Mouse (Mus musculus) kidney, adult 2 months (tissue): Measurements from ENCODE around the gene Gm21985. TPM values are rescaled to one million over a fixed set of nuclear protein-coding genes. Genes with fewer than 3 reads are reported as not detected.
A peak's percentile ranks its signal among the peaks of the same experiment; 100 is the strongest.

Experiments
- DNase-seq: peaks from one replicate; pipeline ENCODE4 v3.0.0; 2021
- H3K27ac ChIP-seq: fragments of 200-500 bp; 2 replicates; pipeline ENCODE4 v1.5.1; 2012; ENCODE audit warnings: low read depth, low read length, control low read depth, inconsistent platforms; ENCODE audit not compliant: insufficient read depth
- H3K27me3 ChIP-seq: fragments of 200-500 bp; replicated peaks from 2 replicates; pipeline ENCODE4 v1.6.1; 2012; ENCODE audit warnings: mild to moderate bottlenecking, moderate library complexity, low read length, inconsistent platforms; ENCODE audit not compliant: control insufficient read depth, insufficient read depth
- H3K36me3 ChIP-seq: fragments of 200-500 bp; 2 replicates; pipeline ENCODE4 v1.6.1; 2012; ENCODE audit warnings: mild to moderate bottlenecking, moderate library complexity, low read length, inconsistent platforms; ENCODE audit not compliant: control insufficient read depth, insufficient read depth
- H3K4me1 ChIP-seq: fragments of 200-500 bp; 2 replicates; pipeline ENCODE4 v1.6.1; 2011; ENCODE audit warnings: low read length; ENCODE audit not compliant: control insufficient read depth, insufficient read depth
- H3K4me3 ChIP-seq: fragments of 200-500 bp; 2 replicates; pipeline ENCODE4 v1.5.1; 2011; ENCODE audit warnings: mild to moderate bottlenecking, low read depth, low read length, control low read depth; ENCODE audit not compliant: insufficient read depth
- CTCF ChIP-seq: fragments of 200-500 bp; conservative IDR thresholded peaks from 2 replicates; pipeline ENCODE4 v1.5.1; 2011; ENCODE audit warnings: low read depth, mild to moderate bottlenecking, control low read depth, low read length, moderate library complexity, mixed read lengths; ENCODE audit not compliant: insufficient read depth, insufficient read length
- POLR2A ChIP-seq: fragments of 200-500 bp; IDR thresholded peaks from one replicate; pipeline ENCODE4 v1.6.1; 2011; ENCODE audit warnings: low read depth, low read length, control low read depth
- WGBS: fragments of 180-500 bp; shearing (Covaris S2); methylation state at CpG from one replicate; pipeline ENCODE4 v1.1.7; 2018; 5-methylcytosine and 5-hydroxymethylcytosine counted together
- polyA plus RNA-seq: library from polyadenylated mRNA; depleted of rRNA; stranded (reverse); fragments of >200 nt; gene quantifications from 2 replicates; pipeline ENCODE4 v1.2.3, GENCODE M21; 2012

Gm21985 gene
- polyA plus RNA-seq, 1 experiment: not detected

- Histone ChIP-seq H3K4me1 (peaks cover 24% of the 10 kb centered on the region; the same call in 1 of the 2 replicates), H3K36me3 (no peaks in the 10 kb centered on the region), H3K4me3 (no peak overlapping the region), H3K27me3 (no peaks in the 10 kb centered on the region), H3K27ac (peak overlapping the region; percentile 64; the same call in 1 of the 2 replicates)
- TF ChIP-seq CTCF: no peak
- no peak for TF ChIP-seq POLR2A
- peak; percentile 35 for DNase-seq
- WGBS: 66% methylated on average over 4 of the region's 4 CpGs
These were observed 32.1 kb downstream of the Gm21985 start for GRCm38 (mm10) chr2:112298221-112298620.

- H3K4me3 ChIP-seq: no peak overlapping the region
- 80% methylated on average over 3 of the region's 3 CpGs for WGBS
- DNase-seq: no peak
- peaks cover 8% of the 10 kb centered on the region for H3K4me1 ChIP-seq
- no peak overlapping the region for H3K27ac ChIP-seq
- no peaks in the 10 kb centered on the region for H3K36me3 ChIP-seq
- TF ChIP-seq CTCF (no peak), POLR2A (no peak)
- H3K27me3 ChIP-seq: no peaks in the 10 kb centered on the region
These were observed 42.6 kb downstream of the Gm21985 start for GRCm38 (mm10) chr2:112308671-112309070.

GRCm38 (mm10) chr2:112309161-112309600 lies 43.1 kb downstream of the Gm21985 start:
- peak; percentile 52 for DNase-seq
- TF ChIP-seq POLR2A: no peak
- no peak for TF ChIP-seq CTCF
- WGBS: 34% methylated on average over 10 of the region's 10 CpGs
- Histone ChIP-seq H3K4me1 (peaks cover 8% of the 10 kb centered on the region), H3K4me3 (no peak overlapping the region), H3K27me3 (no peaks in the 10 kb centered on the region), H3K27ac (no peak overlapping the region), H3K36me3 (no peaks in the 10 kb centered on the region)

GRCm38 (mm10) chr2:112315638-112316037 lies 49.5 kb downstream of the Gm21985 start:
- H3K36me3 ChIP-seq: no peaks in the 10 kb centered on the region; the same call in 1 of the 2 replicates
- H3K27me3 ChIP-seq: no peaks in the 10 kb centered on the region
- no peak for TF ChIP-seq CTCF
- no peak for TF ChIP-seq POLR2A
- H3K4me3 ChIP-seq: no peak overlapping the region
- DNase-seq: no peak
- no peaks in the 10 kb centered on the region for H3K4me1 ChIP-seq
- H3K27ac ChIP-seq: no peak overlapping the region
- WGBS: 92% methylated on average over 7 of the region's 7 CpGs

DNA sequence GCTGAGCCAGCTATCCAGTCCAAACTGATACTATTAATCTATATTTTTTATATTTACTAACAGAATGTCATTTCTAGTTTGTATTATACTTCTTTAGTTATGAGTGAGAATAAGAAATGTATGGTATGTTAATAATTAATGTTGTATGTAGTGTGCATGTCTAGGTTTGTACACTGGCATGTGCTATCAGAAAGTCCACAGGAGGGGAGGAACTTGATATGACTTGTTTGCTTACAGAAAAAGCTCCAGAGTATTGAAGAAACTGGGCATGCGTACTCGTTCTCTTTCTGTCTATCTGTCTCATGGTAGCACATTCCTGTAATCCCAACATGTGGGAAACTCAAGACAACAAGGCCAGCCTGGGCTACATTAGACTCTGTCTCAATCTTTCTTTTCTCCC lies 52.1 kb downstream of the Gm21985 start:
- TF ChIP-seq POLR2A: no peak
- TF ChIP-seq CTCF: no peak
- Histone ChIP-seq H3K4me3 (no peak overlapping the region), H3K27me3 (no peaks in the 10 kb centered on the region), H3K36me3 (no peaks in the 10 kb centered on the region; the same call in 1 of the 2 replicates), H3K27ac (no peak overlapping the region), H3K4me1 (no peaks in the 10 kb centered on the region)
- DNase-seq: no peak
- 85% methylated on average over 2 of the region's 2 CpGs for WGBS

DNA sequence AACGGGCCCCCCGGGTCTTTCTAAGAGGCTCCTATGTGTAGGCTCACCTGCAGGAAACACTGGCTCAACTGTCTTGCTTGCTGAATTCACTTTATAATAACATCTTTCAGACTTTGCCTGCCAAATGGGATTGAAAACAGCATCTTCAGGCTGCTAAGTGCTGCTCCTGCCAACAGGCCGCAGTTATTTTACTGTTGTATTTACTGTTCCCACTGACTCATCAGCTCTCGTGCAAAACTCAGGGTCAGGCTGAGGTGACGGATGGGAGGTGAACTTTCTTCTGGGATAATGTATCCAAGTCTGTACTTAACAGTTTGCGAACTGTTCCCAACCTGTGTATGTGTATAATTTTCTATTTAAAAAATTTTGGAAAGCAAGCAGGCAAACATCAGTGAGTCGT lies 52.8 kb downstream of the Gm21985 start:
- no peak for DNase-seq
- Histone ChIP-seq H3K36me3 (no peaks in the 10 kb centered on the region; the same call in 1 of the 2 replicates), H3K4me1 (no peaks in the 10 kb centered on the region), H3K4me3 (no peak overlapping the region), H3K27ac (no peak overlapping the region), H3K27me3 (no peaks in the 10 kb centered on the region)
- WGBS: 70% methylated on average over 7 of the region's 7 CpGs
- TF ChIP-seq CTCF (no peak), POLR2A (no peak)

DNA sequence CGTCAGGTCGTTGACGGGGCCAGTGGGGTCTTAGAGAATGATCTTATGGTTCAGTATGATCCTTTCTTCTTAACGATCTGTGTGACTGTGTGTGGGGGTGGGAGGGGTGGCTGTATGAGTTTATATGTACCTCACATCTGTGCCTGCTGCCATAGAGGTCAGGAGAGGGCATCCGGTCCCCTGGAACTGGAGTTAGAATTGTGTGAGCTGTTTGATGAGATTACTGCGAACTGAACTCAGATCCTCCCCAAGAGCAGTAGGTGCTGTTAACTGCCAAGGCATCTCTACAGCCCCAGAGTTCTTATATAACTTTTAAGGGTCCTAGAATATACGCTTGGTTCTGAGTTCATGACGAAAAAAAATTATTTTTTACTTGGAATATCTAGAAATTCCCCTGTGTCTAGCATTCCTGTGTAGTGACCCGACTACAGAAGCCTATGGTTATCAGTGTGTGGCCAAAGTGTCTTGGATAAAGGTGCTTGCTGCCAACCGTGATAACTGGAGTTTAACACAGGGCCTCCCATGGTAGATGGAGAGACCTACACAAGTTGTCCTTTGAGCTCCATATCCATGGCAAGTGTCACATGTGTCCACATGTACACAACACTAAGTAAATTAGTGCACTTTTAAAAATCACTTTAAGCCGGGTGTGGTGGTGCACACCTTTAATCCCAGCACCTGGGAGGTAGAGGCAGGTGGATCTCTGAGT lies 62.1 kb downstream of the Gm21985 start:
- Histone ChIP-seq H3K27ac (no peak overlapping the region), H3K36me3 (no peaks in the 10 kb centered on the region), H3K27me3 (no peaks in the 10 kb centered on the region), H3K4me3 (no peak overlapping the region), H3K4me1 (no peaks in the 10 kb centered on the region)
- DNase-seq: no peak
- no peak for TF ChIP-seq POLR2A
- TF ChIP-seq CTCF: no peak
- 79% methylated on average over 11 of the region's 11 CpGs for WGBS
